Mouse (Mus musculus): ENCODE results near the gene Igf2bp1. TPM values are rescaled to one million over a fixed set of nuclear protein-coding genes. Genes with fewer than 3 reads are reported as not detected.
"Not testable (repeated sequence)": the region's sequence is repeated elsewhere in the genome, so short reads cannot be mapped to it uniquely, and the experiment has no call there.

Gene Igf2bp1
- polyA plus RNA-seq, 1 experiment from 2014 or later: 92.9 TPM

DNA sequence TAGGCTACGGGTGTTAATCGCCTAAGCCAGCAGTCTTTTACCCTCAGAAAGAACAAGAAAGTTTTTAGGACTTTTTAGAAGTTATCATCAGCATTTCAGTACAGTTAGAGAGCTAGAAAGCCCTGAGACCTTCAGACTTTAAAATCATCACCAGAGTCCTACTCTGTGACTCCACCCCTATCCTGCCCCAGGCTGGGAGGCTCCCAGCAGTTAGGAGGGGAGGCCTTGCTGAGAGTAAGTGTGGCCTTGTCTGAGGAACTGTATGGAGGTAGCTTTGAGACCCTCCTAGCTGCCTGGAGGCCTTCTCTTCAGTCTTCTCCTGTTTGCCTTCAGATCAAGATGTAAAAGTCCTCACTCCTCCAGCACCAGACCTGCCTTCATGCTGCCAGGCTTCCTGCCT is 81.5 kb downstream of the Igf2bp1 start:
- WGBS: 6% methylated on average over 2 of the region's 2 CpGs
- Histone ChIP-seq H3K36me3 (ENCODE audit: control insufficient read depth, insufficient read depth, low read length) (no peaks in the 10 kb centered on the region), H3K27ac (ENCODE audit: low read depth, low read length) (no peak overlapping the region), H3K4me3 (ENCODE audit: low read depth, low read length) (no peak overlapping the region), H3K9ac (ENCODE audit: low read length) (no peak overlapping the region), H3K4me1 (ENCODE audit: control insufficient read depth, insufficient read depth, low read length) (peaks cover 3% of the 10 kb centered on the region; the same call in 1 of the 2 replicates), H3K27me3 (ENCODE audit: control insufficient read depth, insufficient read depth, low read length) (no peaks in the 10 kb centered on the region), H3K4me2 (no peak overlapping the region), H3K9me3 (ENCODE audit: control insufficient read depth, low read length) (no peaks in the 10 kb centered on the region)
- ATAC-seq (ENCODE audit: low FRiP score) (no peak), DNase-seq (ENCODE audit: low spot score, missing footprints) (no peak)

DNA sequence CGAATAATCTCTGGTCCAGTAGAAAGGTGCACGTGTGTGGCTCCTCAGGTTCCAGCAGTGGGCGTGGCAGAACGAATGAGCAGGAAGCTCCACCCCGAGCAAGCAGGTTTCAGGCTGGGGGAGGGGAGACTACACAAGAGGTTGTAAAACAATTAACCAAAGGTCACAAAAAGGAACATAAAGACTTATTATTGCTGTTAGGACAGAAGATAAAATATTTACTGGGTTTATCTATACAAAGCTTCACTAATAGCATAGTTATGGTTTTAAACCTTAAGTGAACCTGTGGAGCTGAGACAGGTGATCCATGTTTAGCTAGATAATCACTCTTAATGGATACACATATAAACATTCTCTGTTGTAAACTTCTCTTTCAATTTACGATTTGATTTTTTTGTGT is 82.3 kb downstream of the Igf2bp1 start:
- not testable (repeated sequence) for H3K4me3 ChIP-seq (ENCODE audit: low read depth, low read length); H3K9ac ChIP-seq (ENCODE audit: low read length); H3K9me3 ChIP-seq (ENCODE audit: control insufficient read depth, low read length); ATAC-seq (ENCODE audit: low FRiP score); H3K36me3 ChIP-seq (ENCODE audit: control insufficient read depth, insufficient read depth, low read length); DNase-seq (ENCODE audit: low spot score, missing footprints); H3K4me2 ChIP-seq; H3K27ac ChIP-seq (ENCODE audit: low read depth, low read length); H3K4me1 ChIP-seq (ENCODE audit: control insufficient read depth, insufficient read depth, low read length); H3K27me3 ChIP-seq (ENCODE audit: control insufficient read depth, insufficient read depth, low read length)
- 0% methylated on average over 2 of the region's 6 CpGs for WGBS

DNA sequence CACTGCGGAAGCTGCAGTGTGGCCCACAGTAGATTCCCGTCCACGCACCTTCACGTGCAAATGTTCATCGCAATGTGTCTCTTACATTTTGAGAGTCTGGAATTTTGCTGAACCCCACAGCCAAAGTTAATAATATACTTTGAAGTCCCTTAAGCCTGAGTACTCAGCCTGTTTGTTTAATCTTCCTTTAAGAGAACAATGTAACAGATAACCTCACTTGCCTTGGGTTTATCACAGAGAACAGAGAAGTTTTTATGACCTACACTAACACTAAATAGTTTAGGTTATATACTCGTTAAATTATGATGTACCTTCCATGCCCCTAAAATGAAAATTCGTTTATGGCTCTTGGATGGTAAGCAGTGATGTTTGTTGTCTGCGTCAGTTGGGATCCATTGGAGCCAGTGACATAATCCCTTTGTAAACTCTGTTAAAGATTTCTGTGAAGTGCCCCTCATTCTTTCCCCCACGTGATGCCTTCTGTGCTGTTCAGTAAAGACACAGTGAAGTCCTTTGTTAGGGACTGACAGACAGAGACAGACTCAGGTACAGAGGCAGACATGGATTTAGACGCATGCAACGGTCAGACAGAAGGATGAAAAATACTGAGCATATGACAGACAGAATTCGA is 83.6 kb downstream of the Igf2bp1 start:
- Histone ChIP-seq H3K9ac (ENCODE audit: low read length) (no peak overlapping the region), H3K4me3 (ENCODE audit: low read depth, low read length) (no peak overlapping the region), H3K36me3 (ENCODE audit: control insufficient read depth, insufficient read depth, low read length) (no peaks in the 10 kb centered on the region), H3K4me2 (no peak overlapping the region), H3K27ac (ENCODE audit: low read depth, low read length) (no peak overlapping the region), H3K4me1 (ENCODE audit: control insufficient read depth, insufficient read depth, low read length) (peaks cover 3% of the 10 kb centered on the region; the same call in 1 of the 2 replicates), H3K9me3 (ENCODE audit: control insufficient read depth, low read length) (no peaks in the 10 kb centered on the region), H3K27me3 (ENCODE audit: control insufficient read depth, insufficient read depth, low read length) (peaks cover 7% of the 10 kb centered on the region)
- 54% methylated on average over 12 of the region's 12 CpGs for WGBS
- ATAC-seq (ENCODE audit: low FRiP score) (no peak), DNase-seq (ENCODE audit: low spot score, missing footprints) (no peak)

DNA sequence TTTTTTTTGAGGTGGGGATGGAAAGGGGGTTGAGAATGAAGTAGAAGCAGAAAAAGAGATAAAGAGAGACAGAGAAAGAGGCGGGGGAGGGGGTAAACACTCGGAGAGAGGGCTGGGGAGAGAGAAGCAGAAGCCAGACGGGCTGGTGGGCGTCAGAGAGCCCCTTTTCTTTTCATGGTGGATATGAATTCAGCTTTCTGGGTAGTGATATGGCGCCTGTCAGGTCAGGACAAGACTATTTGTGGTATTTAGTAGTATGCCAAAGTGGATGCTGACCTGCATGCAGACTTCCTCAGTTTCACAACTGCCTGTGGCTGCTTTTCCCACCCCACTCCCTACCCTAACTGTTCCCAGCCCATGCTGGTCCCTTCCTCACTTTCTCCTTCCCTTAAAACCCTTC is 89.3 kb downstream of the Igf2bp1 start:
- 3% methylated on average over 5 of the region's 5 CpGs for WGBS
- peaks cover 57% of the 10 kb centered on the region for H3K27me3 ChIP-seq (ENCODE audit: control insufficient read depth, insufficient read depth, low read length)

DNA sequence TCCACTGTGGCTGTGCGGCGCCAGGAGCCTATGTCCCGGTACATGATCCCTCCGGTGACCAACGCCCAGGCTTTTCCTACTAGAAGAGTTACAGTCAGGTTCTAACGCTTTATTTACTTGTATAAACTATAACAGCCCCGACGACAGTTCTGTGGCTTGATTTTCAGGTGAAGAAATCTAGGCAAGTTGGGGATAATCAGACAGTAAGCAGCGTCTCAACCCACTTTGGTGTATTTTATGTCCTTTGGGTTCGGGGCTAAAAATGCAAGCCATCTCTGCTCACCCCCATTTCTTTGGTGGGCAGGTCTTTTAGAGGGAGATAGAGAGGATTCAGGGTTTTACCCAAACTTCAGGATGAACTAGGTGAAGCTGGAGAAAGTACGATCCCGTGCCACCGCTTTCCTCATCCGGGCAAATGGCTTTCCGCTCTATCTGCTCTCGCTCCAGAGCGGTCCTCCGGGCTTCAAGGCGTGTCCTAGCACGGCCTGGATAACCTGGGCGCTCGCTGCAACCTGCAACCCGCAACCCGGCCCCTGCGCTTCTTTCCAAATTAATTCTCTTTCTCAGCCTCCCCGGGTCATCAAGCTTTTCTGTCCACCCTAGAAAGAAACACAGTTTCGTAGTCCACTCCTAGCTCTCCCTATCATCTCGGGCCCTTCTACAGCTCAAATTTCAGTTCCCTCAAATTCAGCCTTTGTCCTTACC is 90.6 kb downstream of the Igf2bp1 start:
- Histone ChIP-seq H3K27ac (ENCODE audit: low read depth, low read length) (no peak overlapping the region), H3K9me3 (ENCODE audit: control insufficient read depth, low read length) (no peaks in the 10 kb centered on the region), H3K9ac (ENCODE audit: low read length) (no peak overlapping the region), H3K4me1 (ENCODE audit: control insufficient read depth, insufficient read depth, low read length) (peaks cover 7% of the 10 kb centered on the region), H3K4me2 (peak overlapping the region; percentile 35; the same call in 1 of the 2 replicates), H3K36me3 (ENCODE audit: control insufficient read depth, insufficient read depth, low read length) (no peaks in the 10 kb centered on the region), H3K4me3 (ENCODE audit: low read depth, low read length) (peak overlapping the region; percentile 18; the same call in 1 of the 2 replicates), H3K27me3 (ENCODE audit: control insufficient read depth, insufficient read depth, low read length) (peaks cover 61% of the 10 kb centered on the region)
- DNase-seq (ENCODE audit: low spot score, missing footprints) (peak; percentile 95), ATAC-seq (ENCODE audit: low FRiP score) (no peak)
- WGBS: 2% methylated on average over 28 of the region's 28 CpGs

More for the DNA sequence above, 89.3 kb downstream of the Igf2bp1 start:
- no peak overlapping the region for H3K27ac ChIP-seq (ENCODE audit: low read depth, low read length)
- no peaks in the 10 kb centered on the region for H3K9me3 ChIP-seq (ENCODE audit: control insufficient read depth, low read length)
- peaks cover 7% of the 10 kb centered on the region for H3K4me1 ChIP-seq (ENCODE audit: control insufficient read depth, insufficient read depth, low read length)
- no peak overlapping the region for H3K9ac ChIP-seq (ENCODE audit: low read length)
- H3K36me3 ChIP-seq (ENCODE audit: control insufficient read depth, insufficient read depth, low read length): no peaks in the 10 kb centered on the region
- no peak overlapping the region for H3K4me3 ChIP-seq (ENCODE audit: low read depth, low read length)
- ATAC-seq (ENCODE audit: low FRiP score) (no peak), DNase-seq (ENCODE audit: low spot score, missing footprints) (peak; percentile 91)
- no peak overlapping the region for H3K4me2 ChIP-seq

DNA sequence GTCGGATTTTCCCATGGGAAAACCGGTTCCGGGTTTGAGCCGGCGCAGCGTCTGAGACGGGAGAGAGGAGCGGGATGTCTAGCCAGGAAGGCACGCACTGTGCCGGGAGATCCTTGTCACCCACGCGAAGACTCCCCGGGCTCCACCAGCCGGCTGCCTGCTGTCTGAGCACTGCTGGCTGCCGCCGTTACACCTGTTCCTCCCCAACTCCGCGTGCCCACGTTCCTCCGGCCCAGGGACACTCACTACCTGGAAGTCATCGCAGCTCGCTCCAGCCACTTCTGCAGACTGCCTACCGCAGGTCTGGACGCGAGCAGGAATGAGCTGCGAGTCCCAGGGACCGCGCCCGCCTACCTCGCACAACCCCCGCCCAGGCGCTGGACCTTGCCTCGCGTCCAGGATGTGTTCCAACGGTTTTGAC is 91.2 kb downstream of the Igf2bp1 start, which contains the start of gene B4galnt2:
Gene B4galnt2 (minus strand): TSS at position 321 of the 421 bp plus-strand sequence.
- under 1% methylated on average over 35 of the region's 35 CpGs for WGBS
- DNase-seq (ENCODE audit: low spot score, missing footprints): peak; percentile 93
- H3K9ac ChIP-seq (ENCODE audit: low read length): no peak within 1 kb of the TSS

DNA sequence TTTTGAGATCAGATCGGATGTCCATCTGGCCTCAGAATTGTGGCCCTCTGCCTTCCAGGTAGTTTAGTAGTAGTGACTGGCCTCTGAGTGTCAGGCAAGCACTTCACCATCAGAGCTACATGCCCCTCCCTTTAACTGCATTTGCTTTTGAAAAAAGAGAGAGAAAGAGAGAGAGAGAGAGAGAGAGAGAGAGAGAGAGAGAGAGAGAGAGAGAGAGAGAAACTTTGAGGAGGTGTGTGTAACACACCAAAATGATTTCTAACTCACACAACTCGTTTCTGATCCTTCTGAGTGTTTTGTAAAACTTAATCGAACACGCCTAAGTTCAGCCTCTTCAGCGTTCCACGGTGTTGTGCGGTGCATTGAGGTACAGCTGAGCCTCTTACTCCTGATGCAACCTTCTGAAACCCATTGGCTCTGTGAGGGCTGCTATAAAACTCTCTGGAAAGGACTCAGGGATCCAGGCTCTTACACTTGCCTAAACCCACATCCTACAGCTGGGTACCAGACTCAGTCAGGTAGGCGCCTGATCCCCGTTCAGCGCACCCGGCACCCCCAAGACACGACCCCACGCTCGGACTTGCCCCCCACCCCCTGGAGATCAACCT is 91.7 kb downstream of the Igf2bp1 start:
- H3K36me3 ChIP-seq (ENCODE audit: control insufficient read depth, insufficient read depth, low read length): no peaks in the 10 kb centered on the region
- H3K4me3 ChIP-seq (ENCODE audit: low read depth, low read length): no peak overlapping the region
- DNase-seq (ENCODE audit: low spot score, missing footprints) (no peak), ATAC-seq (ENCODE audit: low FRiP score) (no peak)
- H3K4me2 ChIP-seq: peak overlapping the region; percentile 35
- peaks cover 7% of the 10 kb centered on the region for H3K4me1 ChIP-seq (ENCODE audit: control insufficient read depth, insufficient read depth, low read length)
- H3K9ac ChIP-seq (ENCODE audit: low read length): no peak overlapping the region
- peaks cover 61% of the 10 kb centered on the region for H3K27me3 ChIP-seq (ENCODE audit: control insufficient read depth, insufficient read depth, low read length)
- H3K27ac ChIP-seq (ENCODE audit: low read depth, low read length): no peak overlapping the region
- H3K9me3 ChIP-seq (ENCODE audit: control insufficient read depth, low read length): no peaks in the 10 kb centered on the region
- WGBS: 2% methylated on average over 14 of the region's 14 CpGs

More for the DNA sequence above, 91.2 kb downstream of the Igf2bp1 start, which contains the start of gene B4galnt2:
- ATAC-seq (ENCODE audit: low FRiP score): no peak
- Histone ChIP-seq H3K4me3 (ENCODE audit: low read depth, low read length) (peak within 1 kb of the TSS; percentile 18; the same call in 1 of the 2 replicates), H3K4me2 (peak within 1 kb of the TSS; percentile 35), H3K27me3 (ENCODE audit: control insufficient read depth, insufficient read depth, low read length) (peaks cover 61% of the 10 kb centered on the region), H3K27ac (ENCODE audit: low read depth, low read length) (no peak within 1 kb of the TSS), H3K36me3 (ENCODE audit: control insufficient read depth, insufficient read depth, low read length) (no peaks in the 10 kb centered on the region), H3K9me3 (ENCODE audit: control insufficient read depth, low read length) (no peaks in the 10 kb centered on the region), H3K4me1 (ENCODE audit: control insufficient read depth, insufficient read depth, low read length) (peaks cover 7% of the 10 kb centered on the region)

DNA sequence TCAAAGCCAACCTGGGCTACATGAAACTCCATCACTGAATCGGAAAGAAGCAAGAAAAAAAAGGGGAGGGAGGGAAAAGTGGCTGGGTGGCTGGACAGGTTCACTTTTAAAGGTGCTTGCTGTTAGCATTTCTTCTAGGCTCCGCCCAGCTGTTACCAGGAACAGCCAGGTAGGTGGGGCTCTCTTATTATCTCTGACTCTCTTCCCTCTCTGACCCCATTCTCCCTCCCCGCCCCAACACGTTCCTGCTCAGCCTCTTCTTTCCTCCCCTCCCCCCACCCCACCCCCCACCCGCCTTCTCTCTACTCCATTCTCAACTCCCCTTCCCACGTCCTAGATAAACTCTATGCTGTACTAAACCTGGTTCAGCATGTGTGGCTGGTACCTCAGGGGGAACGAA is 94.2 kb downstream of the Igf2bp1 start:
- Histone ChIP-seq H3K9ac (ENCODE audit: low read length) (no peak overlapping the region), H3K36me3 (ENCODE audit: control insufficient read depth, insufficient read depth, low read length) (no peaks in the 10 kb centered on the region), H3K27me3 (ENCODE audit: control insufficient read depth, insufficient read depth, low read length) (peaks cover 51% of the 10 kb centered on the region), H3K4me3 (ENCODE audit: low read depth, low read length) (no peak overlapping the region), H3K27ac (ENCODE audit: low read depth, low read length) (no peak overlapping the region), H3K4me1 (ENCODE audit: control insufficient read depth, insufficient read depth, low read length) (peaks cover 7% of the 10 kb centered on the region), H3K9me3 (ENCODE audit: control insufficient read depth, low read length) (no peaks in the 10 kb centered on the region), H3K4me2 (no peak overlapping the region)
- ATAC-seq (ENCODE audit: low FRiP score) (no peak), DNase-seq (ENCODE audit: low spot score, missing footprints) (no peak)
- WGBS: 21% methylated on average over 7 of the region's 7 CpGs
